Mouse (Mus musculus) testis, adult 2 months (tissue): ENCODE results near the gene Tsks. TPM values are rescaled to one million over a fixed set of nuclear protein-coding genes. Genes with fewer than 3 reads are reported as not detected.

ENCODE experiments used
- H3K27ac ChIP-seq: fragments of 200-500 bp; 2 replicates; pipeline ENCODE4 v1.5.1; 2012; ENCODE audit warnings: low read depth, low read length; ENCODE audit not compliant: control insufficient read depth, insufficient read depth
- H3K27me3 ChIP-seq: fragments of 200-500 bp; 2 replicates; pipeline ENCODE4 v1.6.1; 2012; ENCODE audit warnings: mild to moderate bottlenecking, low read length, moderate library complexity; ENCODE audit not compliant: control insufficient read depth, insufficient read depth
- H3K36me3 ChIP-seq: fragments of 200-500 bp; 2 replicates; pipeline ENCODE4 v1.6.1; 2012; ENCODE audit warnings: mild to moderate bottlenecking, low read length; ENCODE audit not compliant: control insufficient read depth, insufficient read depth
- H3K4me1 ChIP-seq: fragments of 200-500 bp; 2 replicates; pipeline ENCODE4 v1.6.1; 2012; ENCODE audit warnings: low read length; ENCODE audit not compliant: control insufficient read depth, insufficient read depth
- H3K4me3 ChIP-seq: fragments of 200-500 bp; 2 replicates; pipeline ENCODE4 v1.5.1; 2012; ENCODE audit warnings: low read depth, mild to moderate bottlenecking, low read length, moderate library complexity, mixed read lengths; ENCODE audit not compliant: control insufficient read depth
- CTCF ChIP-seq: fragments of 200-500 bp; IDR thresholded peaks from 2 replicates; pipeline ENCODE4 v1.5.1; 2012; ENCODE audit warnings: low read depth, mild to moderate bottlenecking, inconsistent platforms, low read length, moderate library complexity; ENCODE audit not compliant: control insufficient read depth, insufficient read depth, insufficient replicate concordance
- POLR2A ChIP-seq: fragments of 200-500 bp; IDR thresholded peaks from 2 replicates; pipeline ENCODE4 v1.6.1; 2012; ENCODE audit warnings: low read depth, mild to moderate bottlenecking, inconsistent platforms, low read length, moderate library complexity; ENCODE audit not compliant: control insufficient read depth
- polyA plus RNA-seq: library from polyadenylated mRNA; depleted of rRNA; stranded (reverse); fragments of >200 nt; gene quantifications from 2 replicates; pipeline ENCODE4 v1.2.3, GENCODE M21; 2012

The Tsks gene
- polyA plus RNA-seq, 1 experiment, result 1,092 TPM

- Histone ChIP-seq H3K27me3 (no peaks in the 10 kb centered on the region), H3K27ac (peak overlapping the region; percentile 68), H3K36me3 (no peaks in the 10 kb centered on the region; the same call in 1 of the 2 replicates), H3K4me1 (peaks cover 32% of the 10 kb centered on the region), H3K4me3 (peak overlapping the region; percentile 82)
- TF ChIP-seq POLR2A, result peak; percentile 42; the same call in 1 of the 2 replicates
- TF ChIP-seq CTCF, result peak; percentile 6; the same call in 1 of the 2 replicates
These were observed 27.3 kb downstream of the Tsks start for GRCm38 (mm10) chr7:44970231-44970691.

- Histone ChIP-seq H3K36me3 (no peaks in the 10 kb centered on the region; the same call in 1 of the 2 replicates), H3K4me1 (peaks cover 34% of the 10 kb centered on the region), H3K27ac (no peak overlapping the region), H3K27me3 (no peaks in the 10 kb centered on the region), H3K4me3 (no peak overlapping the region)
- TF ChIP-seq CTCF (no peak), POLR2A (no peak)
These were observed 28.1 kb downstream of the Tsks start for GRCm38 (mm10) chr7:44971142-44971541.

GRCm38 (mm10) chr7:44973415-44974130 is 30.6 kb downstream of the Tsks start:
- Histone ChIP-seq H3K27ac (no peak overlapping the region), H3K36me3 (no peaks in the 10 kb centered on the region; the same call in 1 of the 2 replicates), H3K4me1 (peaks cover 34% of the 10 kb centered on the region), H3K27me3 (no peaks in the 10 kb centered on the region), H3K4me3 (peak overlapping the region; percentile 84)
- TF ChIP-seq POLR2A (no peak), CTCF (no peak)

GRCm38 (mm10) chr7:44974383-44975116 is 31.5 kb downstream of the Tsks start, which contains the start of gene Cpt1c:
Cpt1c (minus strand) TSS chr7:44974851.
- no peak for TF ChIP-seq CTCF
- TF ChIP-seq POLR2A, result peak; percentile 53; the same call in 1 of the 2 replicates
- H3K4me3 ChIP-seq, result peak within 1 kb of the TSS; percentile 84
- no peaks in the 10 kb centered on the region; the same call in 1 of the 2 replicates for H3K36me3 ChIP-seq
- H3K27ac ChIP-seq, result peak within 1 kb of the TSS; percentile 93
- peaks cover 34% of the 10 kb centered on the region for H3K4me1 ChIP-seq
- no peaks in the 10 kb centered on the region for H3K27me3 ChIP-seq

DNA sequence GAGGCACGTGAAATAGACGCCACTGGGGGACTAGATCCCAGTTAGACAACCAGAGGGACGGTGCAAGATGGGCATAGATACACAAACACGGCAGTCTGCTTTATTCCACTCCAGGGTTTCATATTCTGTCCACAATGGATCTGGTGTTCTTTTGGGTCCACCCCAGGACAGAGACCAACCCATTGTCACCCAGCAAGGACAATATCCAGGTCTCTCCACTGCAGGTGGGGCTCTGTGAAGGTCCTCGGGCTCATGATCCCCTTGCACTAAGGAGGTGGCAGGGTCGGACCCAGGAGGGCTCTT is 32.1 kb downstream of the Tsks start:
- Histone ChIP-seq H3K4me1 (peaks cover 34% of the 10 kb centered on the region), H3K27ac (peak overlapping the region; percentile 37; the same call in 1 of the 2 replicates), H3K4me3 (no peak overlapping the region), H3K36me3 (no peaks in the 10 kb centered on the region; the same call in 1 of the 2 replicates), H3K27me3 (no peaks in the 10 kb centered on the region)
- no peak for TF ChIP-seq CTCF
- no peak for TF ChIP-seq POLR2A

GRCm38 (mm10) chr7:44978300-44978699 is 35.3 kb downstream of the Tsks start:
- no peak overlapping the region for H3K27ac ChIP-seq
- TF ChIP-seq POLR2A, result no peak
- no peak for TF ChIP-seq CTCF
- H3K36me3 ChIP-seq, result no peaks in the 10 kb centered on the region
- H3K27me3 ChIP-seq, result no peaks in the 10 kb centered on the region
- peaks cover 17% of the 10 kb centered on the region for H3K4me1 ChIP-seq
- H3K4me3 ChIP-seq, result no peak overlapping the region

DNA sequence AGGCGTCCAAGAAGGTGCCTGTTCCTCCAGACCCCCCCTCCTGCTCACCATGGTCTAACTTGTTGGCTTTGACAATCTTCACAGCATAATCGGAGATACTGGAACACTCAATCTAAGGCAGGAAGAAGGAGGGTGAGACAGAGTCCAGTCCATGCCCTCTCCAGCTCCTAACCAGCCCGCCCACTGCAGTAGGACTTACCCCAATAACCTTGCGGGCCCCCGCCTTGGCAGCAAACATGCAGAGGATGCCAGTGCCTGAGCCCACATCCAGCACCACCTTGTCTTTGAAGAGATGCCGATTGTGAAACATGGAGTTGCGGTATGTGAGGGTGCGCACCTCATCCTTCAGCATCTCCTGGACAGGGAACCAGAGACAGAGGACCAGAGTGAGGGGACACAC is 38.5 kb downstream of the Tsks start:
- H3K36me3 ChIP-seq, result no peaks in the 10 kb centered on the region
- no peak overlapping the region for H3K27ac ChIP-seq
- no peaks in the 10 kb centered on the region for H3K27me3 ChIP-seq
- peaks cover 3% of the 10 kb centered on the region for H3K4me1 ChIP-seq
- TF ChIP-seq POLR2A (no peak), CTCF (no peak)
- no peak overlapping the region for H3K4me3 ChIP-seq
